Mouse (Mus musculus): ENCODE measurements around the gene Ddx19a.
"Not testable (repeated sequence)": the region's sequence is repeated elsewhere in the genome, so short reads cannot be mapped to it uniquely, and the experiment has no call there.

Gene Ddx19a

GRCm38 (mm10) chr8:110997547-110998531 lies at the start of gene Ddx19a:
Gene Ddx19a (minus strand): TSS chr8:110997800.
- DNase-seq (ENCODE audit: low spot score) = peak; percentile 91

GRCm38 (mm10) chr8:111044003-111044734 lies 46.6 kb upstream of the Ddx19a start:
- DNase-seq (ENCODE audit: low spot score) = no peak

- DNase-seq (ENCODE audit: low spot score) = no peak
Observed at GRCm38 (mm10) chr8:111042546-111042945, 44.9 kb upstream of the Ddx19a start.

GRCm38 (mm10) chr8:111036591-111036990 lies 39.0 kb upstream of the Ddx19a start:
- DNase-seq (ENCODE audit: low spot score) = no peak

GRCm38 (mm10) chr8:111034276-111034675 lies 36.7 kb upstream of the Ddx19a start:
- DNase-seq (ENCODE audit: low spot score) = no peak

GRCm38 (mm10) chr8:111033482-111034215 lies 36.0 kb upstream of the Ddx19a start:
- DNase-seq (ENCODE audit: low spot score) = peak; percentile 100

GRCm38 (mm10) chr8:111032916-111033315 lies 35.3 kb upstream of the Ddx19a start, which contains the start of gene Aars:
Gene Aars (plus strand): TSS chr8:111033144.
- no peak for DNase-seq (ENCODE audit: low spot score)

GRCm38 (mm10) chr8:111031572-111031971 lies 34.0 kb upstream of the Ddx19a start, which contains the start of gene Ddx19b:
Gene Ddx19b (minus strand): TSS chr8:111031751.
- DNase-seq (ENCODE audit: low spot score) = no peak

- DNase-seq (ENCODE audit: low spot score) = no peak
Observed at GRCm38 (mm10) chr8:111030045-111030444, 32.4 kb upstream of the Ddx19a start.

GRCm38 (mm10) chr8:111029589-111029988 lies 32.0 kb upstream of the Ddx19a start:
- DNase-seq (ENCODE audit: low spot score) = peak; percentile 65

GRCm38 (mm10) chr8:111027391-111027937 lies 29.9 kb upstream of the Ddx19a start:
- DNase-seq (ENCODE audit: low spot score) = peak; percentile 85

GRCm38 (mm10) chr8:111026609-111027008 lies 29.0 kb upstream of the Ddx19a start:
- DNase-seq (ENCODE audit: low spot score) = not testable (repeated sequence)

GRCm38 (mm10) chr8:111010230-111010991 lies 12.8 kb upstream of the Ddx19a start:
- not testable (repeated sequence) for DNase-seq (ENCODE audit: low spot score)

- DNase-seq (ENCODE audit: low spot score) = peak; percentile 20
Observed at GRCm38 (mm10) chr8:110996641-110997430, 764 bp downstream of the Ddx19a start.

GRCm38 (mm10) chr8:110990017-110990416 lies 7.6 kb downstream of the Ddx19a start:
- DNase-seq (ENCODE audit: low spot score) = no peak

GRCm38 (mm10) chr8:110987805-110988744 lies 9.5 kb downstream of the Ddx19a start:
- peak; percentile 77 for DNase-seq (ENCODE audit: low spot score)

- DNase-seq (ENCODE audit: low spot score) = no peak
Observed at GRCm38 (mm10) chr8:110981304-110981703, 16.3 kb downstream of the Ddx19a start.

GRCm38 (mm10) chr8:110977987-110978386 lies 19.6 kb downstream of the Ddx19a start:
- not testable (repeated sequence) for DNase-seq (ENCODE audit: low spot score)

GRCm38 (mm10) chr8:110976532-110976931 lies 21.1 kb downstream of the Ddx19a start:
- DNase-seq (ENCODE audit: low spot score) = not testable (repeated sequence)
